Mouse (Mus musculus) MEL (cell line): Measurements from ENCODE around the gene Cul9.

ENCODE experiments used
- CHD1 ChIP-seq: IDR thresholded peaks from 2 replicates; pipeline ENCODE4 v1.6.1; 2012; ENCODE audit warnings: low read depth, mild to moderate bottlenecking, inconsistent platforms, low read length, improper control_type of control experiment
- NELFE ChIP-seq: IDR thresholded peaks from 2 replicates; pipeline ENCODE4 v1.6.1; 2011; ENCODE audit warnings: low read depth, low read length, improper control_type of control experiment
- TBP ChIP-seq: IDR thresholded peaks from 2 replicates; pipeline ENCODE4 v1.8.0; 2011; ENCODE audit warnings: low read depth, low read length, improper control_type of control experiment

GRCm38 (mm10) chr17:46525579-46526307 is 20.4 kb downstream of the Cul9 start:
- no peak for TF ChIP-seq NELFE
- TF ChIP-seq CHD1, result no peak
- no peak for TF ChIP-seq TBP
